Mouse (Mus musculus): ENCODE results near the gene Cfl1.
A peak's percentile ranks its signal among the peaks of the same experiment; 100 is the strongest.
"Not testable (repeated sequence)": the region's sequence is repeated elsewhere in the genome, so short reads cannot be mapped to it uniquely, and the experiment has no call there.

Cfl1 gene

GRCm38 (mm10) chr19:5488878-5489571 lies 1.2 kb upstream of the Cfl1 start:
- DNase-seq (ENCODE audit: low spot score in 2 of 2) = peak; percentile 97 to 98

- DNase-seq (ENCODE audit: low spot score in 2 of 2) = not testable (repeated sequence)
Observed at GRCm38 (mm10) chr19:5489721-5490120, 534 bp upstream of the Cfl1 start.

GRCm38 (mm10) chr19:5490898-5491708 lies 848 bp downstream of the Cfl1 start:
- DNase-seq (ENCODE audit: low spot score in 2 of 2) = peak; percentile 79 to 85

- no peak for DNase-seq (ENCODE audit: low spot score in 2 of 2)
Observed at GRCm38 (mm10) chr19:5492641-5493040, 2.4 kb downstream of the Cfl1 start.

GRCm38 (mm10) chr19:5493301-5493721 lies 3.1 kb downstream of the Cfl1 start:
- DNase-seq (ENCODE audit: low spot score in 2 of 2) = not testable (repeated sequence)

GRCm38 (mm10) chr19:5494314-5494713 lies 4.1 kb downstream of the Cfl1 start:
- no peak for DNase-seq (ENCODE audit: low spot score in 2 of 2)

GRCm38 (mm10) chr19:5495353-5496051 lies 5.2 kb downstream of the Cfl1 start:
- DNase-seq (ENCODE audit: low spot score in 2 of 2) = no peak

- DNase-seq (ENCODE audit: low spot score in 2 of 2) = no peak
Observed at GRCm38 (mm10) chr19:5496052-5496370, 5.8 kb downstream of the Cfl1 start.

GRCm38 (mm10) chr19:5500330-5500875 lies 10.1 kb downstream of the Cfl1 start:
- DNase-seq (ENCODE audit: low spot score in 2 of 2) = no peak

GRCm38 (mm10) chr19:5503687-5504086 lies 13.4 kb downstream of the Cfl1 start, which contains the start of gene 1700020D05Rik:
Gene 1700020D05Rik (minus strand): TSS chr19:5503787.
- no peak for DNase-seq (ENCODE audit: low spot score in 2 of 2)

GRCm38 (mm10) chr19:5510031-5511026 lies 20.1 kb downstream of the Cfl1 start, which contains the start of gene Snx32:
Gene Snx32 (minus strand): TSS chr19:5510538.
- peak; percentile 89 to 97 for DNase-seq (ENCODE audit: low spot score in 2 of 2)

GRCm38 (mm10) chr19:5511074-5511632 lies 20.9 kb downstream of the Cfl1 start:
- DNase-seq (ENCODE audit: low spot score in 2 of 2) = peak in 1 of 2 experiments; percentile 16

GRCm38 (mm10) chr19:5512091-5513004 lies 22.1 kb downstream of the Cfl1 start:
- DNase-seq (ENCODE audit: low spot score in 2 of 2) = no peak

- no peak for DNase-seq (ENCODE audit: low spot score in 2 of 2)
Observed at GRCm38 (mm10) chr19:5513005-5513349, 22.7 kb downstream of the Cfl1 start.

GRCm38 (mm10) chr19:5515840-5516777 lies 25.9 kb downstream of the Cfl1 start:
- DNase-seq (ENCODE audit: low spot score in 2 of 2) = no peak

GRCm38 (mm10) chr19:5516906-5517505 lies 26.8 kb downstream of the Cfl1 start:
- DNase-seq (ENCODE audit: low spot score in 2 of 2) = no peak

GRCm38 (mm10) chr19:5518721-5519120 lies 28.5 kb downstream of the Cfl1 start:
- no peak for DNase-seq (ENCODE audit: low spot score in 2 of 2)

- DNase-seq (ENCODE audit: low spot score in 2 of 2) = no peak
Observed at GRCm38 (mm10) chr19:5525204-5525603, 34.9 kb downstream of the Cfl1 start.
